ENCODE assay signal across 17 mouse cellular contexts in genomic region chr9:69137398-69137797, GRCm38 (mm10).
DNase-seq lines count a peak whose midpoint lies in the region; ATAC-seq and TF ChIP-seq lines count a peak whose summit lies in the region.
"Had no signal": no experiment of that assay in that cellular context is flagged by ENCODE, and none has a peak within 500 bp of the region (broad histone marks: within the 10 kb centered on the region; RNA-seq: fewer than 3 reads in every experiment).

No protein-coding gene starts in this region.

- WGBS in cerebellum, adult 2 months: 42% methylated on average over 10 of the region's 10 CpGs
- WGBS in forebrain, embryonic 11.5 days: 27% methylated on average over 10 of the region's 10 CpGs
- 10% methylated on average over 10 of the region's 10 CpGs for WGBS in forebrain, embryonic 16.5 days
- 63% methylated on average over 10 of the region's 10 CpGs for WGBS in neural tube, embryonic 11.5 days
- WGBS in intestine, embryonic 16.5 days: 72% methylated on average over 10 of the region's 10 CpGs

- DNase-seq in cerebellum, adult 2 months: no peak
- no peak for DNase-seq in cerebellum, adult 8-10 months
- DNase-seq in forebrain, embryonic 11.5 days (ENCODE audit: low spot score): peak; percentile 55
- peak; percentile 24 for DNase-seq in neural tube, embryonic 11.5 days (ENCODE audit: low spot score)
- no peak for DNase-seq in neural tube, embryonic 10.5 days (ENCODE audit: extremely low spot score, low spot score)
- DNase-seq: adrenal gland, adult 8-10 months; B cell, adult 2 months; gastrocnemius, postnatal 36 days; heart, postnatal 36 days; kidney, adult 8-10 months had no signal

- peak; percentile 27; the same call in 1 of the 2 replicates for ATAC-seq in forebrain, embryonic 11.5 days (replicated peaks; ENCODE audit: low FRiP score)
- ATAC-seq in forebrain, embryonic 16.5 days: no peak
- ATAC-seq in neural tube, embryonic 11.5 days (ENCODE audit: insufficient read depth, low FRiP score, low TSS enrichment): no peak
- no peak for ATAC-seq in intestine, embryonic 16.5 days
- ATAC-seq: CD4-positive, CD25-positive, alpha-beta regulatory T cell, adult 4 months; intestine, postnatal 0 days had no signal

- H3K36me3 ChIP-seq in forebrain, embryonic 11.5 days (ENCODE audit: control insufficient read depth, insufficient read depth, low read length): no peaks in the 10 kb centered on the region
- no peaks in the 10 kb centered on the region for H3K36me3 ChIP-seq in forebrain, embryonic 16.5 days (ENCODE audit: control insufficient read depth, insufficient read depth)
- H3K36me3 ChIP-seq in neural tube, embryonic 11.5 days (ENCODE audit: control insufficient read depth, insufficient read depth, low read length): no peaks in the 10 kb centered on the region
- no peaks in the 10 kb centered on the region for H3K36me3 ChIP-seq in intestine, embryonic 16.5 days (ENCODE audit: control insufficient read depth, insufficient read depth, low read length)
- H3K36me3 ChIP-seq: embryonic facial prominence, embryonic 10.5 days; G1E; heart, embryonic 13.5 days had no signal

- no peaks in the 10 kb centered on the region for H3K9me3 ChIP-seq in forebrain, embryonic 11.5 days (ENCODE audit: control insufficient read depth, low read length)
- no peaks in the 10 kb centered on the region for H3K9me3 ChIP-seq in forebrain, embryonic 16.5 days (ENCODE audit: control insufficient read depth, low read length)
- H3K9me3 ChIP-seq in neural tube, embryonic 11.5 days (ENCODE audit: control insufficient read depth, low read length): no peaks in the 10 kb centered on the region
- no peaks in the 10 kb centered on the region for H3K9me3 ChIP-seq in intestine, embryonic 16.5 days (ENCODE audit: control insufficient read depth, low read length)
- H3K9me3 ChIP-seq: embryonic facial prominence, embryonic 10.5 days; heart, embryonic 13.5 days had no signal

- no peaks in the 10 kb centered on the region for H3K27me3 ChIP-seq in cerebellum, adult 2 months (ENCODE audit: control insufficient read depth, insufficient read depth, low read length)
- H3K27me3 ChIP-seq in forebrain, embryonic 11.5 days (ENCODE audit: control insufficient read depth, insufficient read depth, low read length): peaks cover 3% of the 10 kb centered on the region; the same call in 1 of the 2 replicates
- no peaks in the 10 kb centered on the region for H3K27me3 ChIP-seq in forebrain, embryonic 16.5 days (replicated peaks; ENCODE audit: control insufficient read depth, insufficient read depth, low read length)
- peaks cover 2% of the 10 kb centered on the region; the same call in 1 of the 2 replicates for H3K27me3 ChIP-seq in neural tube, embryonic 11.5 days (ENCODE audit: control insufficient read depth, insufficient read depth, low read length)
- no peaks in the 10 kb centered on the region for H3K27me3 ChIP-seq in intestine, embryonic 16.5 days (replicated peaks; ENCODE audit: control insufficient read depth, insufficient read depth, low read length)

- H3K27ac ChIP-seq in cerebellum, adult 2 months (ENCODE audit: insufficient read depth, low read length): peak overlapping the region; percentile 1; the same call in 1 of the 2 replicates
- no peak overlapping the region for H3K27ac ChIP-seq in forebrain, embryonic 11.5 days (ENCODE audit: low read depth, low read length)
- no peak overlapping the region for H3K27ac ChIP-seq in forebrain, embryonic 16.5 days (ENCODE audit: low read length)
- no peak overlapping the region for H3K27ac ChIP-seq in neural tube, embryonic 11.5 days (ENCODE audit: low read depth, low read length)
- no peak overlapping the region for H3K27ac ChIP-seq in intestine, embryonic 16.5 days (ENCODE audit: low read length)
- H3K27ac ChIP-seq: embryonic facial prominence, embryonic 10.5 days; heart, embryonic 13.5 days had no signal

- no peak for TF ChIP-seq POLR2A in cerebellum, adult 2 months (IDR thresholded peaks at IDR 0.05; ENCODE audit: borderline replicate concordance, insufficient read depth, low read length)

- TF ChIP-seq CTCF in cerebellum, adult 2 months (IDR thresholded peaks at IDR 0.05; ENCODE audit: borderline replicate concordance, insufficient read depth, low read depth, low read length): no peak

- H3K4me2 ChIP-seq in forebrain, embryonic 11.5 days (ENCODE audit: low read depth, low read length, severe bottlenecking): peak overlapping the region; percentile 15; the same call in 1 of the 2 replicates
- H3K4me2 ChIP-seq in forebrain, embryonic 16.5 days (ENCODE audit: low read length): no peak overlapping the region
- no peak overlapping the region for H3K4me2 ChIP-seq in neural tube, embryonic 11.5 days (ENCODE audit: low read depth)
- no peak overlapping the region for H3K4me2 ChIP-seq in intestine, embryonic 16.5 days (ENCODE audit: low read depth, low read length)
- H3K4me2 ChIP-seq: heart, embryonic 13.5 days had no signal

- peaks cover 51% of the 10 kb centered on the region for H3K4me1 ChIP-seq in cerebellum, adult 2 months (ENCODE audit: control insufficient read depth, insufficient read depth, low read length)
- peaks cover 6% of the 10 kb centered on the region; the same call in 1 of the 2 replicates for H3K4me1 ChIP-seq in forebrain, embryonic 11.5 days (replicated peaks; ENCODE audit: control insufficient read depth, insufficient read depth, low read length)
- H3K4me1 ChIP-seq in forebrain, embryonic 16.5 days (replicated peaks; ENCODE audit: control insufficient read depth, insufficient read depth, low read length): peaks cover 4% of the 10 kb centered on the region; the same call in 1 of the 2 replicates
- H3K4me1 ChIP-seq in neural tube, embryonic 11.5 days (ENCODE audit: control insufficient read depth, insufficient read depth, low read length): no peaks in the 10 kb centered on the region
- peaks cover 9% of the 10 kb centered on the region; the same call in 1 of the 2 replicates for H3K4me1 ChIP-seq in intestine, embryonic 16.5 days (ENCODE audit: control insufficient read depth, insufficient read depth, low read length)

- H3K9ac ChIP-seq in forebrain, embryonic 11.5 days (ENCODE audit: low read length): no peak overlapping the region
- H3K9ac ChIP-seq in forebrain, embryonic 16.5 days (replicated peaks; ENCODE audit: low read depth, low read length): no peak overlapping the region
- H3K9ac ChIP-seq in neural tube, embryonic 11.5 days (ENCODE audit: low read length): no peak overlapping the region
- H3K9ac ChIP-seq in intestine, embryonic 16.5 days (ENCODE audit: low read depth, low read length): no peak overlapping the region
- H3K9ac ChIP-seq: heart, embryonic 13.5 days had no signal

- peak overlapping the region; percentile 17 for H3K4me3 ChIP-seq in cerebellum, adult 2 months (replicated peaks; ENCODE audit: insufficient read depth, low read depth, low read length)
- no peak overlapping the region for H3K4me3 ChIP-seq in forebrain, embryonic 11.5 days (ENCODE audit: low read depth, low read length)
- H3K4me3 ChIP-seq in forebrain, embryonic 16.5 days (replicated peaks; ENCODE audit: low read length): no peak overlapping the region
- no peak overlapping the region for H3K4me3 ChIP-seq in neural tube, embryonic 11.5 days (ENCODE audit: low read depth, low read length)
- H3K4me3 ChIP-seq in intestine, embryonic 16.5 days (ENCODE audit: low read length): no peak overlapping the region
- H3K4me3 ChIP-seq: embryonic facial prominence, embryonic 10.5 days; heart, embryonic 13.5 days had no signal

Comparison
In these comparisons a context has a peak if more than half of its experiments do, and no peak if none do; other contexts are left out.
1. DNase-seq: peak in forebrain, embryonic 11.5 days (single experiment) and neural tube, embryonic 11.5 days (single experiment); none in cerebellum, adult 2 months (0 of 2), cerebellum, adult 8-10 months (single experiment) and neural tube, embryonic 10.5 days (single experiment).